ENCODE assay signal across 14 mouse cellular contexts in genomic region chr2:75351965-75352364, GRCm38 (mm10).
"Had no signal": no experiment of that assay in that cellular context is flagged by ENCODE, and none has a peak within 500 bp of the region (broad histone marks: within the 10 kb centered on the region; RNA-seq: fewer than 3 reads in every experiment).

No protein-coding gene starts in this region.

- H3K36me3 ChIP-seq: kidney, embryonic 15.5 days; limb, embryonic 15.5 days; liver, embryonic 12.5 days; midbrain, embryonic 12.5 days; stomach, embryonic 15.5 days had no signal

- H3K27ac ChIP-seq: kidney, embryonic 15.5 days; limb, embryonic 15.5 days; liver, embryonic 12.5 days; midbrain, embryonic 12.5 days; stomach, embryonic 15.5 days had no signal

- H3K4me3 ChIP-seq: kidney, embryonic 15.5 days; limb, embryonic 15.5 days; liver, embryonic 12.5 days; midbrain, embryonic 12.5 days; stomach, embryonic 15.5 days had no signal

- H3K4me2 ChIP-seq: kidney, embryonic 15.5 days; limb, embryonic 15.5 days; liver, embryonic 12.5 days; lung, embryonic 14.5 days; midbrain, embryonic 12.5 days; stomach, embryonic 15.5 days had no signal

- H3K4me1 ChIP-seq: liver, embryonic 12.5 days; stomach, embryonic 15.5 days had no signal

- H3K9ac ChIP-seq: kidney, embryonic 15.5 days; limb, embryonic 15.5 days; liver, embryonic 12.5 days; lung, embryonic 14.5 days; midbrain, embryonic 12.5 days; stomach, embryonic 15.5 days had no signal

- DNase-seq: kidney, adult 18-20 months; kidney, postnatal 14 days; left cerebral cortex, postnatal 4 days; lung, embryonic 14.5 days; lung, postnatal 10 days; lung, postnatal 4 days; right cerebral cortex, postnatal 14 days; thymus, adult 2 months; thymus, postnatal 25 days had no signal

- ATAC-seq: liver, embryonic 12.5 days had no signal

- H3K9me3 ChIP-seq: kidney, embryonic 15.5 days; limb, embryonic 15.5 days; liver, embryonic 12.5 days; midbrain, embryonic 12.5 days; stomach, embryonic 15.5 days had no signal

- H3K27me3 ChIP-seq: kidney, embryonic 15.5 days; liver, embryonic 12.5 days; midbrain, embryonic 12.5 days; stomach, embryonic 15.5 days had no signal
